Mouse (Mus musculus): ENCODE results near the gene Lhfp.

DNA sequence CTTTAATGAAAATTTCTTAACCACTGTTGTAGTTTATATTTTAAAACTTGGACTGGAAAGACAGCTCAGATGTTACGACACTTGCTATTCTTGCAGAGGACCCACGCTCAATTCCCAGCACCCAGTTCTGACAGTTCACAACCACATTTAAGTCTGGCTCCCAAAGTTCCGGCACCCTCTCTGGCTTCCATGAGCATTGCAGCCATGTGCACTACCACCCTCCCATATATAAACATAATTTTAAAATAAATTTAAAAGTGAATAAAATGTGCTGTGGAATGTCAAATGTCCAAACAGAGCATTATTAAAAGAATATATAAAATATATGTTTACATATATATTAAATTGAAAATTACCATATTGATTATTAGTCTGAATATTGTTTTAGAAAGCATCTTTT lies 249.9 kb downstream of the Lhfp start:
- TF ChIP-seq CTCF (IDR thresholded peaks at IDR 0.05; ENCODE audit: low read depth, low read length) (no peak), POLR2A (IDR thresholded peaks at IDR 0.05; ENCODE audit: borderline replicate concordance, low read depth, low read length) (no peak)
